Comparison of ENCODE assay signal across 9 mouse cellular contexts in the genomic region with DNA sequence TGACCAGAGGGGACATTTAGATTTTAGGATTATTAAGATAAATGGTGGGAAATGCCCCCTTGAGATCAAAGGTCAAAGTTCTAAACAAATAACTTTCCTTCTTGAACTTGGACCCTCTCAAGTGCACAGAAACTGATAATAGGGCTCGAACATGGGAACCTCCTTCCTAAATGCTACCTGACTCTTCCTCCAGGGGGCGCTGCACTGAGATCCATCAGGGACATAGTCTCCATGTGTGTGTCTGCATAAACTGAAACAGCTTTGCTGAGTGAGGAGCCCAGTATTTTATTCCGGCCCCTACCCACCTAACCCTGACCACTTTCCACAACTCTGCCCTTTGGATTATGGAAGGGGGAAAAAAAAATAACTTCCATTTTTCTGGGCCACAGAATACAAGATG.
DNase-seq lines count a peak whose midpoint lies in the region; ATAC-seq and TF ChIP-seq lines count a peak whose summit lies in the region.
"Had no signal": no experiment of that assay in that cellular context is flagged by ENCODE, and none has a peak within 500 bp of the region (broad histone marks: within the 10 kb centered on the region; RNA-seq: fewer than 3 reads in every experiment).

No protein-coding gene starts in this region.

- H3K4me1 ChIP-seq in hindbrain, embryonic 10.5 days (replicated peaks): 0 out of 2 replicates have a peak, but pooled peaks cover 12% of the 10 kb centered on the region
- H3K4me1 ChIP-seq in hindbrain, embryonic 12.5 days: no peaks in the 10 kb centered on the region
- peaks cover 3% of the 10 kb centered on the region; the same call in 1 of the 2 replicates for H3K4me1 ChIP-seq in G1E (ENCODE audit: insufficient read depth, low read depth, low read length)
- no peaks in the 10 kb centered on the region for H3K4me1 ChIP-seq in embryonic facial prominence, embryonic 11.5 days (ENCODE audit: control insufficient read depth, insufficient read depth, low read length)

- no peak overlapping the region for H3K9ac ChIP-seq in hindbrain, embryonic 12.5 days
- H3K9ac ChIP-seq in embryonic facial prominence, embryonic 11.5 days (replicated peaks; ENCODE audit: low read length): no peak overlapping the region
- H3K9ac ChIP-seq: embryonic facial prominence, embryonic 13.5 days had no signal

- TF ChIP-seq CTCF in G1E (IDR thresholded peaks at IDR 0.05; ENCODE audit: low read depth, low read length): peak; percentile 43; the same call in 1 of the 2 replicates

- H3K27me3 ChIP-seq in hindbrain, embryonic 10.5 days (ENCODE audit: insufficient read depth, poor library complexity, severe bottlenecking): no peaks in the 10 kb centered on the region
- H3K27me3 ChIP-seq in hindbrain, embryonic 12.5 days: no peaks in the 10 kb centered on the region
- peaks cover 12% of the 10 kb centered on the region for H3K27me3 ChIP-seq in G1E (ENCODE audit: insufficient read depth, low read length)
- H3K27me3 ChIP-seq in embryonic facial prominence, embryonic 11.5 days (ENCODE audit: control insufficient read depth, insufficient read depth, low read length): no peaks in the 10 kb centered on the region
- H3K27me3 ChIP-seq: embryonic facial prominence, embryonic 13.5 days had no signal

- no peaks in the 10 kb centered on the region for H3K9me3 ChIP-seq in hindbrain, embryonic 10.5 days
- no peaks in the 10 kb centered on the region for H3K9me3 ChIP-seq in hindbrain, embryonic 12.5 days (replicated peaks)
- no peaks in the 10 kb centered on the region for H3K9me3 ChIP-seq in G1E (replicated peaks)
- no peaks in the 10 kb centered on the region for H3K9me3 ChIP-seq in embryonic facial prominence, embryonic 11.5 days (replicated peaks; ENCODE audit: control insufficient read depth, low read length)
- H3K9me3 ChIP-seq: embryonic facial prominence, embryonic 13.5 days had no signal

- ATAC-seq in hindbrain, embryonic 12.5 days (ENCODE audit: low FRiP score): no peak
- no peak for ATAC-seq in G1E (ENCODE audit: extremely low read depth, insufficient number of reproducible peaks, low FRiP score, poor library complexity, severe bottlenecking)
- no peak for ATAC-seq in embryonic facial prominence, embryonic 11.5 days (replicated peaks; ENCODE audit: insufficient number of reproducible peaks, low FRiP score, low TSS enrichment, low read depth)
- no peak for ATAC-seq in erythroblast, adult 5-6 weeks (replicated peaks; ENCODE audit: low FRiP score, poor library complexity, severe bottlenecking)

- WGBS in hindbrain, embryonic 10.5 days: 58% methylated on average over 3 of the region's 3 CpGs
- 59% methylated on average over 3 of the region's 3 CpGs for WGBS in hindbrain, embryonic 12.5 days
- WGBS in embryonic facial prominence, embryonic 11.5 days: 56% methylated on average over 3 of the region's 3 CpGs

- H3K4me2 ChIP-seq in hindbrain, embryonic 12.5 days (replicated peaks): no peak overlapping the region
- no peak overlapping the region for H3K4me2 ChIP-seq in embryonic facial prominence, embryonic 11.5 days (ENCODE audit: low read depth, low read length)
- H3K4me2 ChIP-seq: embryonic facial prominence, embryonic 13.5 days had no signal

- peak; percentile 21 for DNase-seq in hindbrain, embryonic 10.5 days (ENCODE audit: low spot score)
- DNase-seq in 416B (ENCODE audit: low read depth) (peak; percentile 23), G1E (ENCODE audit: low spot score) (no peak)
- peak; percentile 48 for DNase-seq in embryonic facial prominence, embryonic 11.5 days (ENCODE audit: low spot score)
- no peak for DNase-seq in spleen, adult 12 weeks (ENCODE audit: low spot score)
- no peak for DNase-seq in frontal cortex, postnatal 25 days (ENCODE audit: low spot score in 2 of 2)

- no peak overlapping the region for H3K27ac ChIP-seq in hindbrain, embryonic 10.5 days
- no peak overlapping the region for H3K27ac ChIP-seq in hindbrain, embryonic 12.5 days
- H3K27ac ChIP-seq in embryonic facial prominence, embryonic 11.5 days (replicated peaks; ENCODE audit: low read depth, low read length): no peak overlapping the region
- H3K27ac ChIP-seq: embryonic facial prominence, embryonic 13.5 days had no signal

- H3K4me3 ChIP-seq in hindbrain, embryonic 10.5 days: no peak overlapping the region
- H3K4me3 ChIP-seq in hindbrain, embryonic 12.5 days: no peak overlapping the region
- H3K4me3 ChIP-seq in G1E (ENCODE audit: low read depth, low read length): no peak overlapping the region
- no peak overlapping the region for H3K4me3 ChIP-seq in embryonic facial prominence, embryonic 11.5 days (ENCODE audit: low read depth, low read length)
- H3K4me3 ChIP-seq: embryonic facial prominence, embryonic 13.5 days had no signal

- peaks cover 24% of the 10 kb centered on the region; the same call in 1 of the 2 replicates for H3K36me3 ChIP-seq in hindbrain, embryonic 10.5 days
- no peaks in the 10 kb centered on the region; the same call in 1 of the 2 replicates for H3K36me3 ChIP-seq in hindbrain, embryonic 12.5 days
- no peaks in the 10 kb centered on the region for H3K36me3 ChIP-seq in G1E (replicated peaks)
- H3K36me3 ChIP-seq in embryonic facial prominence, embryonic 11.5 days (replicated peaks; ENCODE audit: control insufficient read depth, insufficient read depth, low read depth, low read length): no peaks in the 10 kb centered on the region; the same call in 1 of the 2 replicates

Comparison
In these comparisons a context has a peak if more than half of its experiments do, and no peak if none do; other contexts are left out.
1. DNase-seq: peak in hindbrain, embryonic 10.5 days (single experiment), 416B (single experiment) and embryonic facial prominence, embryonic 11.5 days (single experiment); none in G1E (single experiment), spleen, adult 12 weeks (single experiment) and frontal cortex, postnatal 25 days (0 of 2).